Mouse (Mus musculus): Measurements from ENCODE around the gene Gulp1. TPM values are rescaled to one million over a fixed set of nuclear protein-coding genes. Genes with fewer than 3 reads are reported as not detected.

Gulp1 gene
- 26.5 and 31.2 TPM in 2 replicates for polyA plus RNA-seq (2014; fragmentation: Nextera tagmentation; extraction: Ambion mirVana)

- Histone ChIP-seq H3K27me3 (ENCODE audit: control insufficient read depth, insufficient read depth, low read length) (no peaks in the 10 kb centered on the region), H3K4me1 (replicated peaks; ENCODE audit: control insufficient read depth, insufficient read depth, low read length) (no peaks in the 10 kb centered on the region), H3K27ac (ENCODE audit: low read depth, low read length) (peak within 1 kb of the TSS; percentile 72), H3K36me3 (ENCODE audit: control insufficient read depth, insufficient read depth, low read length) (no peaks in the 10 kb centered on the region), H3K9me3 (ENCODE audit: control insufficient read depth, low read length) (no peaks in the 10 kb centered on the region), H3K4me2 (ENCODE audit: low read depth, low read length, severe bottlenecking) (peak within 1 kb of the TSS; percentile 76), H3K4me3 (ENCODE audit: low read depth, low read length) (peak within 1 kb of the TSS; percentile 64), H3K9ac (ENCODE audit: low read length) (peak within 1 kb of the TSS; percentile 81)
- under 1% methylated on average over 55 of the region's 55 CpGs for WGBS
- ATAC-seq (replicated peaks; ENCODE audit: low FRiP score) (peak; percentile 89), DNase-seq (ENCODE audit: low spot score) (peak; percentile 87)
Observed at GRCm38 (mm10) chr1:44551461-44552370, at the start of gene Gulp1. Gulp1 (plus strand) TSS chr1:44551511.

DNA sequence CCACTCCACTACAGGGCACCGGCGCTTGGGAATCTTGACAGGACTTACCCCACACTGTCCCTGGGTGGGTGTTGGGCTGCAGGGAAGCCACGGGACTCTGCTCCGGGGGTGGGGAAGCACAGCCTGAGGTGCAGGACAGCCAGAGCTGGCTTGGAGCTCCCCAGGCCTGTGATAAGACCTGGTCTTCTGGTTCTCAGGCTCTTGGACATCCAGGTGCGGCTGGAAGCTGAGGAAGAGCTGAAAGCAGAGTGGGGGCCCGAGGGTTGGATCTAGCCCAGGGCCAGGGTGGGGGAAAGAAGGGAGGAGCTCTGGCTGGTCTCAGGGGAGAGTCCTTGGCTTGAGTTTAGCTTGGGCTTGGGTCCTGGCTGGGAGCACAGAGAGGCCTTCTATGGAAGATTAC, 1.1 kb upstream of the Gulp1 start:
- Histone ChIP-seq H3K4me3 (ENCODE audit: low read depth, low read length) (no peak overlapping the region), H3K4me1 (replicated peaks; ENCODE audit: control insufficient read depth, insufficient read depth, low read length) (no peaks in the 10 kb centered on the region), H3K9ac (ENCODE audit: low read length) (no peak overlapping the region), H3K27me3 (ENCODE audit: control insufficient read depth, insufficient read depth, low read length) (no peaks in the 10 kb centered on the region), H3K36me3 (ENCODE audit: control insufficient read depth, insufficient read depth, low read length) (no peaks in the 10 kb centered on the region), H3K27ac (ENCODE audit: low read depth, low read length) (no peak overlapping the region), H3K9me3 (ENCODE audit: control insufficient read depth, low read length) (no peaks in the 10 kb centered on the region), H3K4me2 (ENCODE audit: low read depth, low read length, severe bottlenecking) (no peak overlapping the region)
- peak; percentile 55 for DNase-seq (ENCODE audit: low spot score)
- WGBS: 76% methylated on average over 6 of the region's 6 CpGs
- ATAC-seq (replicated peaks; ENCODE audit: low FRiP score): no peak

- H3K36me3 ChIP-seq (ENCODE audit: control insufficient read depth, insufficient read depth, low read length): no peaks in the 10 kb centered on the region
- H3K9ac ChIP-seq (ENCODE audit: low read length): peak overlapping the region; percentile 81
- DNase-seq (ENCODE audit: low spot score) (peak; percentile 78), ATAC-seq (replicated peaks; ENCODE audit: low FRiP score) (peak; percentile 60)
- peak overlapping the region; percentile 72 for H3K27ac ChIP-seq (ENCODE audit: low read depth, low read length)
- peak overlapping the region; percentile 64 for H3K4me3 ChIP-seq (ENCODE audit: low read depth, low read length)
- peak overlapping the region; percentile 76 for H3K4me2 ChIP-seq (ENCODE audit: low read depth, low read length, severe bottlenecking)
- H3K4me1 ChIP-seq (replicated peaks; ENCODE audit: control insufficient read depth, insufficient read depth, low read length): no peaks in the 10 kb centered on the region
- H3K9me3 ChIP-seq (ENCODE audit: control insufficient read depth, low read length): no peaks in the 10 kb centered on the region
- 8% methylated on average over 15 of the region's 15 CpGs for WGBS
- H3K27me3 ChIP-seq (ENCODE audit: control insufficient read depth, insufficient read depth, low read length): no peaks in the 10 kb centered on the region
Observed at GRCm38 (mm10) chr1:44552371-44552841, 1.1 kb downstream of the Gulp1 start.

GRCm38 (mm10) chr1:44553166-44553898, 2.0 kb downstream of the Gulp1 start:
- ATAC-seq (replicated peaks; ENCODE audit: low FRiP score) (peak; percentile 64), DNase-seq (ENCODE audit: low spot score) (peak; percentile 66)
- Histone ChIP-seq H3K4me2 (ENCODE audit: low read depth, low read length, severe bottlenecking) (peak overlapping the region; percentile 76; the same call in 1 of the 2 replicates), H3K27ac (ENCODE audit: low read depth, low read length) (peak overlapping the region; percentile 59; the same call in 1 of the 2 replicates), H3K4me3 (ENCODE audit: low read depth, low read length) (peak overlapping the region; percentile 64; the same call in 1 of the 2 replicates), H3K27me3 (ENCODE audit: control insufficient read depth, insufficient read depth, low read length) (no peaks in the 10 kb centered on the region), H3K9ac (ENCODE audit: low read length) (no peak overlapping the region), H3K9me3 (ENCODE audit: control insufficient read depth, low read length) (no peaks in the 10 kb centered on the region), H3K36me3 (ENCODE audit: control insufficient read depth, insufficient read depth, low read length) (no peaks in the 10 kb centered on the region), H3K4me1 (replicated peaks; ENCODE audit: control insufficient read depth, insufficient read depth, low read length) (no peaks in the 10 kb centered on the region)
- WGBS: 12% methylated on average over 6 of the region's 6 CpGs

- Histone ChIP-seq H3K4me1 (replicated peaks; ENCODE audit: control insufficient read depth, insufficient read depth, low read length) (no peaks in the 10 kb centered on the region), H3K9me3 (ENCODE audit: control insufficient read depth, low read length) (no peaks in the 10 kb centered on the region), H3K27ac (ENCODE audit: low read depth, low read length) (no peak overlapping the region), H3K4me2 (ENCODE audit: low read depth, low read length, severe bottlenecking) (no peak overlapping the region), H3K36me3 (ENCODE audit: control insufficient read depth, insufficient read depth, low read length) (no peaks in the 10 kb centered on the region), H3K4me3 (ENCODE audit: low read depth, low read length) (no peak overlapping the region), H3K27me3 (ENCODE audit: control insufficient read depth, insufficient read depth, low read length) (no peaks in the 10 kb centered on the region), H3K9ac (ENCODE audit: low read length) (no peak overlapping the region)
- DNase-seq (ENCODE audit: low spot score): no peak
- ATAC-seq (replicated peaks; ENCODE audit: low FRiP score): no peak
- 78% methylated on average over 4 of the region's 4 CpGs for WGBS
Observed at GRCm38 (mm10) chr1:44567431-44567830, 16.1 kb downstream of the Gulp1 start.

GRCm38 (mm10) chr1:44568296-44568695, 17.0 kb downstream of the Gulp1 start:
- Histone ChIP-seq H3K9me3 (ENCODE audit: control insufficient read depth, low read length) (no peaks in the 10 kb centered on the region), H3K4me3 (ENCODE audit: low read depth, low read length) (no peak overlapping the region), H3K4me1 (replicated peaks; ENCODE audit: control insufficient read depth, insufficient read depth, low read length) (no peaks in the 10 kb centered on the region), H3K9ac (ENCODE audit: low read length) (no peak overlapping the region), H3K4me2 (ENCODE audit: low read depth, low read length, severe bottlenecking) (no peak overlapping the region), H3K36me3 (ENCODE audit: control insufficient read depth, insufficient read depth, low read length) (no peaks in the 10 kb centered on the region), H3K27ac (ENCODE audit: low read depth, low read length) (no peak overlapping the region), H3K27me3 (ENCODE audit: control insufficient read depth, insufficient read depth, low read length) (no peaks in the 10 kb centered on the region)
- ATAC-seq (replicated peaks; ENCODE audit: low FRiP score) (no peak), DNase-seq (ENCODE audit: low spot score) (no peak)
- WGBS: 68% methylated on average over 2 of the region's 2 CpGs

- ATAC-seq (replicated peaks; ENCODE audit: low FRiP score) (no peak), DNase-seq (ENCODE audit: low spot score) (no peak)
- no peak overlapping the region for H3K4me2 ChIP-seq (ENCODE audit: low read depth, low read length, severe bottlenecking)
- no peak overlapping the region for H3K4me3 ChIP-seq (ENCODE audit: low read depth, low read length)
- no peaks in the 10 kb centered on the region for H3K36me3 ChIP-seq (ENCODE audit: control insufficient read depth, insufficient read depth, low read length)
- no peaks in the 10 kb centered on the region for H3K9me3 ChIP-seq (ENCODE audit: control insufficient read depth, low read length)
- no peaks in the 10 kb centered on the region for H3K4me1 ChIP-seq (replicated peaks; ENCODE audit: control insufficient read depth, insufficient read depth, low read length)
- 80% methylated on average over 1 of the region's 1 CpGs for WGBS
- H3K27me3 ChIP-seq (ENCODE audit: control insufficient read depth, insufficient read depth, low read length): no peaks in the 10 kb centered on the region
- no peak overlapping the region for H3K27ac ChIP-seq (ENCODE audit: low read depth, low read length)
- no peak overlapping the region for H3K9ac ChIP-seq (ENCODE audit: low read length)
Observed at GRCm38 (mm10) chr1:44576001-44576400, 24.7 kb downstream of the Gulp1 start.

GRCm38 (mm10) chr1:44576610-44577009, 25.3 kb downstream of the Gulp1 start:
- H3K4me3 ChIP-seq (ENCODE audit: low read depth, low read length): no peak overlapping the region
- 89% methylated on average over 2 of the region's 2 CpGs for WGBS
- no peak overlapping the region for H3K9ac ChIP-seq (ENCODE audit: low read length)
- H3K4me2 ChIP-seq (ENCODE audit: low read depth, low read length, severe bottlenecking): no peak overlapping the region
- ATAC-seq (replicated peaks; ENCODE audit: low FRiP score): no peak
- H3K9me3 ChIP-seq (ENCODE audit: control insufficient read depth, low read length): no peaks in the 10 kb centered on the region
- H3K4me1 ChIP-seq (replicated peaks; ENCODE audit: control insufficient read depth, insufficient read depth, low read length): no peaks in the 10 kb centered on the region
- H3K27me3 ChIP-seq (ENCODE audit: control insufficient read depth, insufficient read depth, low read length): no peaks in the 10 kb centered on the region
- H3K27ac ChIP-seq (ENCODE audit: low read depth, low read length): no peak overlapping the region
- H3K36me3 ChIP-seq (ENCODE audit: control insufficient read depth, insufficient read depth, low read length): no peaks in the 10 kb centered on the region
- DNase-seq (ENCODE audit: low spot score): no peak
